Mouse (Mus musculus) left cerebral cortex, adult 9 months (tissue): ENCODE measurements around the gene Flrt2.
A peak's percentile ranks its signal among the peaks of the same experiment; 100 is the strongest.
"Not testable (repeated sequence)": the region's sequence is repeated elsewhere in the genome, so short reads cannot be mapped to it uniquely, and the experiment has no call there.

Source experiments
- DNase-seq, 2 experiments: peaks; one replicate each; pipeline ENCODE4 v3.0.0; 2022; ENCODE audit warnings: low spot score in 2 of 2

The Flrt2 gene

DNA sequence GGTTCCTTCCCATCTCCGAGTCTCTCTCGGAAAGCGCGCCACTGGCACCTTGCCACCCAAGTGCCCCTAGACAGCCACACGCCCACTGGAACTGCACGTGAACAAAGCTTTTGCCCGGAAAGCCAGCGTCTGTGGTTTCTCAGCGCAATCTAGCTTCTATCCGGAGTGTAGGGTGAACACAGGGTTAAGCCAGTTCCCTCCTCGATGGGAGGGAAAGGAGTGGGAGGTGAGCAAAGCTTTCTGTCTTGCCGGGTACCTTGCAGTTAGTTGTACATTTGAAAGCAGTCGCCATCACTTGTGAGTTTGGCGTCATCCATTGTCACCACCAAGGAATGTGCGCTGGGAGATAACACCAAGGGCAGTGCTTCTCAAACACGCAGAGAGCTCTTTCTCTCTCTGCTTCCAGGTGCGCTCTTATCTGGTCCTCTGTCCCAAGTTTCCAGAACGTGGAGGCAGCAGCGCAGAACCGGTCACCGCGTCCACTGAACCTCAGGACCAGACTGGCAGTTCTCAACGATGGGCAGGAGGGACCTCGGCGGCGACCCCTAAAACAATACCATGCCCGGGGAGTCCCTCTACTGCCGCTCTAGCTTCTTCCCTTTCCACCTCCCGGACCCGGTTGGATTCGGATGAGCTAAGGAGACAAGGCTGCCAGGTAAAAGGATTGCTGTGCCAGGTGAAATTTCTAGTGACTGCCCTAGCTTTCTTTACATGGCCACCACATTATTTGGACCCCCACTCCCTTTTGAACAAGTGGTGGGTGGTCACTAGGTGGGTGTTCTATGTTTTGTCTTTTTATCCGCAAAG, at the start of gene Flrt2:
Gene Flrt2, plus strand, starts transcription at position 266 of the 807 bp plus-strand sequence.
- DNase-seq, result peak in 1 of 2 experiments; percentile 73

DNA sequence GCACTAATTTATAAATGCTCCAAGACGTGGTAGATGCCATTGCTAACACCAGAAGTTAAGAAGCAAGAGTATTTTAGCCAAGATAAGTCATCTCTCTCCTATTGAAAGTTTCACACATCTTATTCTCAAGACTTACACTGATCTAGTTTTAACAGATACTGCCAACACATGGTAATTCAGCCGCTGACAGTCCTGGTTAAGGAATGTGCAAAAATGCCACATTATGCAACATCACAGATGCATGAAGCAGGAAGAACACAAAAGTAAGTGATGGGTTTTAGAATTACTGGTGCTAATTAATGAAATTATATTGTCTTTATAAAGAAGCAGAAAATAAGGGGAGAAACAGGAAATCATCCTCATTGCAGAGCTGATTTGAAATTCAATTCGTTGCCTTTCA, 49.8 kb upstream of the Flrt2 start:
- peak in 1 of 2 experiments; percentile 14 for DNase-seq

DNA sequence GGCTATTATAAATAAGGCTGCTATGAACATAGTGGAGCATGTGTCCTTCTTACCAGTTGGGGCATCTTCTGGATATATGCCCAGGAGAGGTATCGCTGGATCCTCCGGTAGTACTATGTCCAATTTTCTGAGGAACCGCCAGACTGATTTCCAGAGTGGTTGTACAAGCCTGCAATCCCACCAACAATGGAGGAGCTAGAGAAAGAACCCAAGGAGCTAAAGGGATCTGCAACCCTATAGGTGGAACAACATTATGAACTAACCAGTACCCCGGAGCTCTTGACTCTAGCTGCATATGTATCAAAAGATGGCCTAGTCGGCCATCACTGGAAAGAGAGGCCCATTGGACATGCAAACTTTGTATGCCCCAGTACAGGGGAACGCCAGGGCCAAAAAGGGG, 44.8 kb upstream of the Flrt2 start:
- not testable (repeated sequence) for DNase-seq

DNA sequence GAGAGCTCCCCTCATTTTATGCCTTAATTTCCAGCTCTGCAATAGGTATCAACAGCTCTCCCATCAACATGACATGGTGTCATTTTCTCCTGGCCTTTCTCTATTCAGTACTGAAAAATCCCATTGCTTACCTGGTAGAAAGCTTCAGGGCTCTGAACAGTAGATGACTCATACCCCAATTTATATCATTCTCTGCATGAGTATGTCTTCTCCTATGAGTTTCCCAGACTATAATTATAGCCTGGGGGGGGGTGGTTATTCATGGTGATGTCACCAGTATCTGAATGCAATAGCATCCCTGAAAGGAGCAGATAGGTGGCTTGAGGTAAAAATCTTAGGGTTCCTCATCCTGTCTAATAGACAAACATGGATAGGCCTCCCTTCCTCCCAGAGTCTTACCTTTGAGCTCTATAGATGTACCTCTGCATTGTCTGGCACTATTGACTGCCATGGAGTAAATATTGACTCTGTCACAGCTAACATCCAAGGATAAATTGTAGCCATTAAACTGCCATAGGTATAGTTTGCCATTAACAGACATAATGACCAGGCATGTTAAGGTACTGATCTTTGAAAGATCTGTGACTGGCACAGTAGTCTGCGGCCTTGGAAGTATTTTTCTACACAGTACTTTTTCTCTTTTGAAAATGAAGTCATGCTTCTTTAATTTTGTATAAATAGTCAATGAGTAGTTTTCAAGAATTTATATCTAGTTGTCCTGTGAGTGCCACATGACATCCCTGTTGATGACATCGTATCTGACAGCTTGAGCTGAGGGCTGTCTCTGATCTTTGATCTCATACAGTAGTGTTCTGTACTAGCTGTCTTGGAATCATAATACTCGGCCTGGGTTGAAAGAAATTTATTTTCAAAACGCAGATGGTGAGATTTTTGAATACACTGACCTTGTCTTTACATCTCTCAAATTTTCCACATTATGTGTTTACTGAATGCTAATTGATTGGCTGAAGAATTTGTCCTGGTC, 39.6 kb upstream of the Flrt2 start:
- no peak for DNase-seq

DNA sequence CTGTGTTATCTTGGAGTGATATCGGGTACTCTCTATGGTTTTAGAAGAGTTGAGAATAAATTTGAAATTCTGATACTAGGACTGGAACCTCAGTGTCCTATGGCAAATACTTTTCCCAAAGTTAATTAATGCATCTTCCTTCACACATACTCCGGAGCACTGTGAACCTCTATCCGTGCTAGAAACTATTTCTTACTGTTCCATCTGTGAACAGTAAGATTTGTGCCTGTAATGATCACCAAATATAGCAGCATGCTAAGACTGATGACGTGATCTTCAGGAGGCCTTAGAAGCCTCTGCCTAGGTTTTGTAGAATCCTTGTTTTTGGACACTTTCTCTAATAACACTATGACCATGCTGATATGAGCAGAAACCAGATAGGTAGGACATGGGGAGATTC, 35.4 kb upstream of the Flrt2 start:
- no peak for DNase-seq

DNA sequence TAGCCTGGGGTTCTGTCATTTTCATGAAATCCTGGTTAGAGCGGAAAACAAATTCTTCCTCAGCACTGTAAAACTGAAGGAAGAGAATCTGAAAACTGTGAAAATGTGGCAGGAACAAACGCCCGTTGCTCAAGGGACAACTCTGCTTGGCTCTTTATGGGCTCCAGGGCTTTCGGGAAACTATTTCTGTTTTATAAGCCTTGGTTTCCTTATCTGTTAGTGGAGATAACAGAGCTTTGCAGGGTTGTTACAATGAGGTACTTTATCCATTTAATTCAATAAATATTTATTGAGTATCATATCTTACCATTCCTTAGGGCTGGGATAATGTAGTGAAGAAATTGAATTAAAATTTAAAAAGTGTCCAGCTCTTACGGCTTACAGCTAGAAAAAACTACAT, 24.7 kb upstream of the Flrt2 start:
- DNase-seq, result no peak

DNA sequence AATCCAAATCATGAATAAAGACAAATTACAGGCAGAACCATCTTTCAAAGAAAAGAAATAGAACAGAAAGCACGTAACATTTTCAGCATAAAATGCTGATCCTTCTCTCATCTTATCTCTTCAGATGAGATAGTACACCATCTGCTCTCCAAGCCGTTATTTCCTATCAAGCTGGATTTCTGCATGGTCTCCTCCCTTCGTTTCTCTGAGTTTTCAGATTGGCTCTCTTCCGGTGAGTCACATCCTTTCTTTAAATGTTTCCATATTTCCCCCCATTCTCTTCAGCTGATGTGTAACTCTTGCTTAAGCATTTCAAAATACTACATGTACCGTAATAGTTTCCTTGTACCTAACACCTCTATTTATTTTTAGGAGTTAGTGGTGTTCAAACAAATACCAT, 16.3 kb upstream of the Flrt2 start:
- DNase-seq, result no peak

DNA sequence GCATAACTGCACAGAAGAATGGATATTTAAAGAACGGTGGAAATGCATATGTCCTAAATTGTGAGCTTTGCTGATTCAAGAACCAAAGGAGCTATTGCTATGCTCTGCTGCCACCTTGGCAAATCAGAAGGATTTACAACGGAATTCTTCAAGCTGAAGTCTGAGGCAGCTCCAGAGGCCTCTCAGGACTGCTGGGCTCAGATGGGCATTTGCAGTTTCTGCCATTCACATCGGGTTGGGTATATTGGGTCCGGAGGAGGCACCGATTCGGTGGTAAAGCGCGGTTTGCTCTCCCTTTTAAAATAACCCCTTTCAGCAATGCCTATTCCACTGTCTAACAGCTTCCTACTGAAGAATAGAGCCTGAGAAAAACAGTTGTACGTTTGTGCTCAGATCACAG, 1.2 kb upstream of the Flrt2 start:
- DNase-seq, result peak in 1 of 2 experiments; percentile 55

DNA sequence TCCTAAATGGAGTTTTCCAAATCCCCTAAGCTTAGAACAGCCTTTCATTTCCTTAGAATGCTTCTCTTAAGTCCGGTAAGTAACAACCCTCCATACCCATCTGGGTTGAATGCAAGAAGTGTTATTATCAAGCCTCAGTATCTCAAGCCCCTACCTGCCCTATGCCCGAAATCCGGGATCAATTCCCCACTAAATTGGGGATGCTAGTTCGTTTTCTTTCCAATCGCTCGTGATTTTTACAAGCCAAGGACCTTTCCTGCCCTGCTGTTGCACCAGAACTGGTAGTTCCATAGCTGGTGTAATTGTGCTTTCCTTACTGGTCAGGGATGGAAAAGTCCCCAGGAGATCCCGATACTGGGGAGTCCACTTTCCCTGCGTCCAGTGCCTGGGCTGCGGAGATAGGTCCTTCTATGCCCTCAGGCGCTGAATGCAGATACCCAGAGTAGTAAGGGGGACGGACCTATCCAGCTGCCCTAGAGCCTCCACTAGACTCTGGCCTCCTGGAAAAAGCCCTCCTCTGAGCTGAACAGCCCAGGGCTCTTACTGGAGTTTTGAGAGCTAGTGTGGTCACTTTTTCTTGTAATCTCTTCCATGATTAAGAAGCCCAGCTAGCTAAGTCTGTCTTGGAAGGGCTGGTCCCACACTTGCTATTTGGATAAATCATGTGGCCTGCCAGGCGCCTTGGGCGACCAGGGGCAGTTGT, 1.1 kb downstream of the Flrt2 start:
- no peak for DNase-seq

DNA sequence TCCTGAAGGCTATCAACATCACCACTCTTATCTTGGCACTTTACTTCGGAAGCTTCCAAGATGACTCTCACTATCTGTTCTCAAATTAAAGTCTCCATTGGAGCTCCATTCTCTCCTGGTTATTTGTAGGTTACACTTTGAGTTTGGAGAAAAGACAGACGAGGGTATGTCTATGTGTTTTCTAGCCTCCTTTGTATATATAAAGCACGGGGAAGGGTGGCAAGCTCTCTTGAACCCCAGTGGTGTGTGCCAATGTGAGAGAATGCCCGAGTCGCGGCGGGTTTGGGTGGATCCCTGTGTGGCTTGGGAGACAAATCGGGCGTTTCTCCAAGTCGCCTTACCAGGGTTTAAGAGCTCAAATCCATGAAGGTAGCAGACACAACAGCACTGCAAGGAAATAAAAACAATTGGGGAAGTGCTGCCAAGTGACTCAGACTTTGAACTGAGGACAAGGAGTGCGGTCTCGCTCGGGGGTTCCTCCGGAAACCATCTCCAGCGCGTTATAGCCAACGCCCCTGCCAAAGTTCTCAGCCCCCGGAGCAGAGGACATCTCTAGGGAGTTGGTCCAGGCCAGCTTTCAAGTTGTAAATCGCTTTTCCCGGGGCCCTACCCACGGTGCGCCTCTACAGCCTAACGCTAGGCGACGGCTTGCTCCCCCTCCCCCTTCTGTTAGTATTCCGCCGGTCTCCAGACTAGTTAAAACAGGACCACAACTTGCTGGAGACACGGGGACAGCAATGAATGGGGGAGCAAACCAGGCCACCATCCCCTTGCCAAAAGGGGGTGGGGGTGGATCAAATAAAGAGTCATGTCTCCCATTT, 1.8 kb downstream of the Flrt2 start:
- DNase-seq, result peak in 1 of 2 experiments; percentile 59

DNA sequence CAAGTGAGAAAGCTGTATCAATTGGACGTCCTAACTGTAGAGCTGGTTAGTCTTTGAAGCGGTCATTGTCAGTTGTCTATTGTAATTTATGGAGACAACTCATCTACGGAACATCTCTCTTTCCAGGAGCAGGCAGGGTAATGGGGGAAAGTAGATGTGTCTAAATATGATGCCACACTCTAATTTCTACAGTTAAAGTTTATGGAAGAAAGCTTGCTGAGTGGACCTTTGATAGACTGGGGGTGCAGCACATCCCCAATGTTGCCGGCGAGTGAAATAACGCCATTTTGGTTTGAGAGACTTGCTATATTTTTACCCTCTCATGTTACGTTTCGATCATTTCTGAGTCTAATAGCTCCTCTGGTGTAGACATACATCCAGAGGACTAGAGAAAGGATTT, 2.5 kb downstream of the Flrt2 start:
- peak in 1 of 2 experiments; percentile 21 for DNase-seq

DNA sequence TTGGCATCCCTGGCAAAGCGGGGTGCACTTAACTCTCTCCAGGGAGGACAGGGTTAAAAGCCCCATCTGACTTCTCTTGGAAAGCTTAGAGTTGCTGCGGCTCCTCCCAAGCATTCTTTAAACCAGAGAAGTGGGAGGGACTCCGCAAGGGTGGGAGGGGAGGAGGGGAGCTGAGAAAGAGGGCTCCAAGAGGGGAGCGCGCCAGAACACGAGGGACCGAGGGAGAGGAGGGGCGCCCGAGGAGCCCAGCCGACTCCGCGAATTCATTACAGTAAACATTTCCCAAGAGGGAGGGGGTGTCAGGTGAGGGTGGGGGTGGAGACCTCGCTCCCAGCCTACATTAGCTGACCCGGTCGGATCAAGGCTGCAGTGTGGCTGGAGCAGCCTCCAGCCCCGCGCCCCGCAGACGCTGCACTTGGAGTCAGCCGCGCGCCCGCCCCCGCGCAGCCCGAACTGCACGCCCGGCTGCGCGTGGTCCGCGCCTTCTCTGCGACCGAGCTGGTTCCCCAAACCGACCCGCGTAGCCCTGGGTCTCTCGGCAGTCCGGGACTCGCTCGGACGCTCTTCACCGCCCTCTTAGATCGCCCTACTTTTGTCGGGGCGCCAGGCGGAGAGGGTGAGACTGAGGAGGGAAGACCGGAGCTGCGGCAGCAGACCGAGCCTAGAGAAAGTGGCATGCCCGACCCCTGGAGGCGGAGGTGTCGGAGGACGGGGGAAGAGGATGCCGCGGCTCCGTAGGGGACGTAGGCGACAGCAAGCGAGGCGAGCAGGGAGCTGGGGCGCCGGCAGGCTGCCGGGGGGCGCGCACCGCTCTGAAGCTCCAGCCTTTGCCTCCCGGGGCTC, 3.2 kb downstream of the Flrt2 start:
- peak; percentile 73 to 80 for DNase-seq

DNA sequence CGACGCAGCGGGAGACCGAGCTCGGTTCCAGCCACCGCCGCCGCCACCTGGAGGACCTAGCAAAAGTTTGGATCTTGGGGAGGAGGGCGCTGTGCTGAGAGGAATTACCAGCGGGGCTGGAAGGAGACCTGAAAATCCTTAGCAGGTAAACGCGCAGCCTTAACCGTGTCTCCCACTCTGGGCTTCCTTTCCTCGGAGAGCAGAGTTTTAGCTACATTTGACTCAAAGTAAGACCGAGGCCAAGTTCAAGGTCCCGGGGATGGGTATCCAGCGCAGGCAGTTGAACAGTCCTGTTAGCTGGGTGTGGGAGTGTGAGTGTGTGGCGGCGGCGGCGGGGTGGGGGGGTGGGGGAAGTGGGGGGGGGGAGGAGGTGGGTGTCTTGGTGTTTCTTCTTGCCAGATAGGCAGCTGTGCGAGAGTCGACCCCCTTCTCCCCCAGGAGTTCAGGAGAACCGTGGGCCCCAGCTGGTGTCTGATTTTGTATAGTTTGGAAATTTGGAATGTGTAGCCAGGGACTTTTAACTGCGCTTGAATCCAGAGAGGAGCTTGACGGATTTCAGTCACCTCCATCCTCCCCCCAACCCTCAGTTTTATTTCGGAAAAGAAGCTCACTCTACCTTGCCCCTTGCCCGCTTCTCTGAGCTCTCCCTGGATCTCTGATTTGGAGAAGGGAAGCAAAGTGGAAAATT, 4.0 kb downstream of the Flrt2 start:
- no peak for DNase-seq

DNA sequence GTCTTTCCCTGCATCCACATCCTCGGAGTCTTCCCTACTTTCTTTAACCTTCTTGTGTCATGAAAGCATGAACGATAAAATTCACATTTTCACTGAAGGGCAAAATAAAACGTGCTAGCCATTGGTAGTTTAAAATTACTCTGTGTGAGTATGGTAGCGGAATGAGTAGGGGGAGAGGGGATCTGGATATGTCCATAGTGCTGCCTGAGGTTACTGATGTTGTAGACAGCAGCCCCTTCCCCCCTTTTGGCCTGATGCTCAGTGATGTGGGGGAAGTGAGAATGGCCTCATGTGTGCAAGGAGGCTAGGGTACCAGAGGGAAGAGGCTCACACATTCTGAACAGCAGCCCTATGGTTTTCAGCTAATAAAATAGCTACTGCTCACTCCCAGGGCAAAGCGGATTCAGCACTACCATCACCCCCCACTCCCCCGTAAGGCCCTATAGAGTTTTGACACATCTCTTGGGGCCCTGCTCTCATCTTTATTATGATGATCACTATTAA, 4.5 kb downstream of the Flrt2 start:
- no peak for DNase-seq

DNA sequence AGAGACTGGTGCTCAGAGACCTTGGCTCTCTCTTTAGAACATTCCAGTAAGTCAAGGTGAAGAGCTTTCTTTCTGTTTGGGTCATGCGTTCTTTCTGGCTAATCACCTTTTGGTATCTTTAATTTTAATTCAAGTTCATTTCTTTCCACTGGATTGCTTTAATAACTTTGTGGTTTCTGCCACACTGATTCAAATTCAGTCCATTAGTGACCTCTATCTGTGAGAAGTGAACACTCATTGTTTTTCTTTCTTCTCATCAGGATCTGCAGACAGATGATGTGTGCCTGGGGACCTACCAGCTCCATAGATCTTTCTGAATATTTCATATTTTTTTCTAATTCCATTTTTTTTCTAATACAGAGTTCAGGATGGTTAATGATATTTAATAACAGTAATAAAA, 6.5 kb downstream of the Flrt2 start:
- DNase-seq, result no peak

DNA sequence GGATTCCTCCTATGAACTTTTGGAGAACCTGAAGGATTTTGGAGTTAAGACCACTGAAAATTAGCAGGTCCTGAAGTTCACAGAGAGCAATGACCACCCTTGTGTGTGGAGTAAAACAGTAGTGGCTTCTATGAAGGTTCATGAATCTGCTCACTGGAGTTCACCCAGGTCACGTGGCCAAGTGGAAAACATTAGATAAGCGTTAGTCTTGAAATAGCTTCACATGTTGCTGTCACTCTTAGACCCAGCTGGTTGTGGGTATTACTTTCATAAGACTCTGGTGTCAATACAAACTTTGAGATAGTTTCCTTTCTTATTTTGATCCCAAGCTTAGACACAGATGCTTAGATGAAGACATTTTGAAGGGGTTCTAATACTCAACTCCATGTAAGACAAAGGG, 8.7 kb downstream of the Flrt2 start:
- DNase-seq, result no peak

DNA sequence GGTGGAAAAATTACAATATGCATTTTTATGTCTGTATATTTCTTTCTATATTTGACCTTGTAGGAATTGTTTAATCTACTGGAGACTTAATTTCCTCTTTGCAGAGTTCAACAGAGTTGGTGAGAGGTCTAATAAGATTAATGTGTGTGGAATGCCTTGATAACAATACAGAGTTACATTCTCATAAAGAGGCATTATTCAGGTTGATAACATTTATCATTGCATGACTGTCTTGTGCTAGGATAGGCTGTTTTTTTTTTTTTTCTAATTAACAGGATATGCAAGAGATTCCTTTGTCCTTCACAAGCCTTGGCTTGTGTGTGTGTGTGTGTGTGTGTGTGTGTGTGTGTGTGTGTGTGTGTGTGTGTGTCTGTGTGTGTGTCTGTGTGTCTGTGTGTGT, 9.6 kb downstream of the Flrt2 start:
- DNase-seq, result no peak

DNA sequence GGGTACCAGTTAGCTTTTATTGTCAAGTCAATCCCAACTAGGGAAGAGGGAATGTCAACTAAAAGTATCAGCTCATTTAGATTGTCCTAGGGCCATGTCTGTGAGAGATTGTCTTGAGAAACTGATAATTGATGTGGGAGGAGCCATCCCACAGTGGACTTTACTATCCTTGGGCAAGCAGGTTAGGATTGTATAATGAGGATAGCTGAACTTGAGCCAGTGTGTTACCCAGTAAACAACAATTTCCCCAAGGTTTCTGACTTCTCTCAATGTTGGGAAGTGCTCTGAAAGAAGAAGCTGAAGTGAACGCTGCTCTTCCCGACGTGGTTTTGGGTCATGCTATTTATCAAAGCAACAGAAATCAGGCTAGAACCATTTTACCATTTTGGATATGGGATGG, 13.0 kb downstream of the Flrt2 start:
- no peak for DNase-seq

DNA sequence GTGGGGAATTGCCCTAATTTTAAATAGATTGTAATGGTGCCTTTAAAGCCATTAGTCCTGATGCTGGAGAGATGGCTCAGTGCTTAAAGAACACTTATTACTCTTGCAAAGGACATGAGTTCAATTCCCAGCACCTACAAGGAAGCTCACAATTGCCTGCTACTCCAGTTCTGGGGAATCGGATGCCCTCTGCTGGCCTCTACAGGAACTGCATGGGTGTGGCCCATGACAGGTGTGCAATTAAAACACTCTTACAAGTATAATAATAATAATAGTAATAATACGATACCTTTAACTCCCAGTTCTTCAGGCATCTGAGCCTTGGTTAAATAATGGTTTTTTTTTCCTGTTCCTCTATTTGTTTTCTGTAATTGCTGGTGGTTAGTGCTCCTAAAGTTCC, 31.2 kb downstream of the Flrt2 start:
- no peak for DNase-seq
